Comparison of ENCODE assay signal across 8 mouse cellular contexts in the genomic region with DNA sequence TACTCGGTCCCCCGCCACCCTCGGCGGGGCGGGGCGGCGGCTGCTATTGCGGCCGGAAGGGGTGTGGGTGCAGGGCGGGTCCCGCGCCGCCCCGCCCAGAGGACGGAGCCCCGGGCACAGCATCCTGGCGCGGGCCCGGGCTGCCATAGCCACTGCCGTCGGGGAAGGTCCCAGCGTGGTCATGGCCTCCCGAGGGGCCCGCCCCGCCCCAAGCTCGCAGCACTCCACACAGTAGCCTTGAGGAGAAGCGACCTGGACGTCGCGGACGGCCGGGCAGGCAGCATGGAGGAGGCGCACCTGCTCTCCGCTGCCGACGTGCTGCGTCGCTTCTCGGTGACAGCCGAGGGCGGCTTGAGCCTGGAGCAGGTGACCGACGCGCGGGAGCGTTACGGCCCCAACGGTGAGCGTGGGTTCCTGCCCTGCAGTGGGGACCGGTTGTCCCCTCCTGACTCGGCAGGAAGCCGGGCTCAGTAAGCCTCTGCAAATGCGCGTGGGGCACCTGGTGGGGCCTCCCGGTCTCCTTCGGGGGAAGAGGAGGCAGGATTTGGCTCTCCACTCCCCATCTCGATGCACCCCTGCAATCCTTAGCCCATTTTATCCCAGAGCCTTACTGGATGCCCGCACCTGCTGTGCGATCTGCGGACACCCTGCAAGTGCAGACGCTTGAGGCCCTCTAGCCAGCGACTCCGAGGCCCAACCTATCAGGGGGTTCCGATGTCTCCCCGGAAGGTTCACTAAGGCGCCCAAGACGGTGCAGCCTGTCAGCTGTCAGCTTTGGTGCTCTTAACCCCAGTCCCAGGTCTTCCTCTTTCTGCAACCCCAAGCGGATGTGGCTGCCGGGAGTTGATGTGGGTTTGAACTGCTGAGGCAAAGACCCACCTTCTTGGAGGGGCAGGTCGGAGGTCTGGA. TPM values are rescaled to one million over a fixed set of nuclear protein-coding genes. Genes with fewer than 3 reads are reported as not detected.
A peak's percentile ranks its signal among the peaks of the same experiment; 100 is the strongest.
DNase-seq lines count a peak whose midpoint lies in the region; ATAC-seq and TF ChIP-seq lines count a peak whose summit lies in the region.

A gene (plus strand): TSS at position 98 of the 909 bp plus-strand sequence.

- H3K9me3 ChIP-seq in forebrain, embryonic 11.5 days (ENCODE audit: control insufficient read depth, low read length): no peaks in the 10 kb centered on the region
- H3K9me3 ChIP-seq in hindbrain, embryonic 11.5 days (ENCODE audit: control insufficient read depth, low read length): no peaks in the 10 kb centered on the region
- no peaks in the 10 kb centered on the region for H3K9me3 ChIP-seq in liver, embryonic 14.5 days (ENCODE audit: control insufficient read depth, low read length)

- H3K4me1 ChIP-seq in forebrain, embryonic 11.5 days (replicated peaks; ENCODE audit: control insufficient read depth, insufficient read depth, low read length): no peaks in the 10 kb centered on the region
- H3K4me1 ChIP-seq in hindbrain, embryonic 11.5 days (replicated peaks; ENCODE audit: control insufficient read depth, insufficient read depth, low read length): 0 out of 2 replicates have a peak, but pooled peaks cover 3% of the 10 kb centered on the region
- H3K4me1 ChIP-seq in liver, embryonic 14.5 days (replicated peaks; ENCODE audit: control insufficient read depth in 2 of 2, insufficient read depth in 2 of 2, low read length in 1 of 2): peaks cover 4 to 6% of the 10 kb centered on the region in 2 experiments

- peak; percentile 31 for DNase-seq in kidney, adult 18-20 months
- no peak for DNase-seq in kidney, adult 8-10 months
- no peak for DNase-seq in forebrain, embryonic 11.5 days (ENCODE audit: low spot score)
- peak; percentile 33 for DNase-seq in hindbrain, embryonic 11.5 days (ENCODE audit: low spot score)
- no peak for DNase-seq in liver, embryonic 14.5 days (ENCODE audit: low read depth in 3 of 3, low spot score in 3 of 3)
- DNase-seq in natural killer cell, adult 2 months (ENCODE audit: low spot score in 2 of 2): peak; percentile 76 to 78
- no peak for DNase-seq in embryo, embryonic 11 days
- no peak for DNase-seq in cerebellum, postnatal 10 days

- peak within 1 kb of the TSS; percentile 38; the same call in 1 of the 2 replicates for H3K4me2 ChIP-seq in forebrain, embryonic 11.5 days (ENCODE audit: low read depth, low read length, severe bottlenecking)
- peak within 1 kb of the TSS; percentile 36 for H3K4me2 ChIP-seq in hindbrain, embryonic 11.5 days (replicated peaks; ENCODE audit: low read depth, low read length)
- H3K4me2 ChIP-seq in liver, embryonic 14.5 days (ENCODE audit: low read depth): peak within 1 kb of the TSS; percentile 71

- 3% methylated on average over 64 of the region's 70 CpGs for WGBS in forebrain, embryonic 11.5 days
- WGBS in hindbrain, embryonic 11.5 days: 4% methylated on average over 70 of the region's 70 CpGs
- WGBS in liver, embryonic 14.5 days (ENCODE audit: insufficient replicate concordance): 1% methylated on average over 69 of the region's 70 CpGs

- peaks cover 32% of the 10 kb centered on the region for H3K27me3 ChIP-seq in forebrain, embryonic 11.5 days (ENCODE audit: control insufficient read depth, insufficient read depth, low read length)
- peaks cover 37% of the 10 kb centered on the region for H3K27me3 ChIP-seq in hindbrain, embryonic 11.5 days (ENCODE audit: control insufficient read depth, insufficient read depth, low read length)
- peaks cover 7% of the 10 kb centered on the region for H3K27me3 ChIP-seq in liver, embryonic 14.5 days (ENCODE audit: control insufficient read depth, insufficient read depth, low read length)

- H3K36me3 ChIP-seq in forebrain, embryonic 11.5 days (ENCODE audit: control insufficient read depth, insufficient read depth, low read length): no peaks in the 10 kb centered on the region
- no peaks in the 10 kb centered on the region for H3K36me3 ChIP-seq in hindbrain, embryonic 11.5 days (ENCODE audit: control insufficient read depth, insufficient read depth, low read length)
- no peaks in the 10 kb centered on the region for H3K36me3 ChIP-seq in liver, embryonic 14.5 days (replicated peaks; ENCODE audit: control insufficient read depth, insufficient read depth, low read depth)

- peak within 1 kb of the TSS; percentile 28 for H3K4me3 ChIP-seq in forebrain, embryonic 11.5 days (ENCODE audit: low read depth, low read length)
- peak within 1 kb of the TSS; percentile 27 for H3K4me3 ChIP-seq in hindbrain, embryonic 11.5 days (ENCODE audit: low read depth, low read length)
- peak within 1 kb of the TSS; percentile 20 to 50 for H3K4me3 ChIP-seq in liver, embryonic 14.5 days (ENCODE audit: insufficient read depth in 1 of 2, low read depth in 2 of 2, low read length in 2 of 2)

- TF ChIP-seq EP300 in liver, embryonic 14.5 days (IDR thresholded peaks at IDR 0.05; ENCODE audit: low read depth): no peak

- H3K27ac ChIP-seq in forebrain, embryonic 11.5 days (ENCODE audit: low read depth, low read length): no peak within 1 kb of the TSS
- no peak within 1 kb of the TSS for H3K27ac ChIP-seq in hindbrain, embryonic 11.5 days (ENCODE audit: low read depth, low read length)
- no peak within 1 kb of the TSS for H3K27ac ChIP-seq in liver, embryonic 14.5 days

- TF ChIP-seq CTCF in liver, embryonic 14.5 days (IDR thresholded peaks at IDR 0.05; ENCODE audit: low read depth): no peak

- no peak within 1 kb of the TSS for H3K9ac ChIP-seq in forebrain, embryonic 11.5 days (ENCODE audit: low read length)
- H3K9ac ChIP-seq in hindbrain, embryonic 11.5 days (ENCODE audit: low read depth, low read length): no peak within 1 kb of the TSS
- peak within 1 kb of the TSS; percentile 13; the same call in 1 of the 2 replicates for H3K9ac ChIP-seq in liver, embryonic 14.5 days (replicated peaks)

- no peak for ATAC-seq in forebrain, embryonic 11.5 days (replicated peaks; ENCODE audit: low FRiP score)
- ATAC-seq in hindbrain, embryonic 11.5 days (ENCODE audit: low FRiP score): no peak
- peak; percentile 71; the same call in 1 of the 2 replicates for ATAC-seq in liver, embryonic 14.5 days (ENCODE audit: insufficient read depth)

RNA-seq across cellular contexts. Expression of the gene that starts here (rescaled TPM):
- polyA plus RNA-seq in forebrain, embryonic 11.5 days (2014; fragmentation: Nextera tagmentation; extraction: Ambion mirVana): 0.73 and 1.3 TPM in 2 replicates
- polyA plus RNA-seq in hindbrain, embryonic 11.5 days (2014; fragmentation: Nextera tagmentation; extraction: Ambion mirVana): 0.68 and 1.4 TPM in 2 replicates
- polyA plus RNA-seq in liver, embryonic 14.5 days (2012; rRNA removed): 6.4 TPM in 2 replicates
- polyA plus RNA-seq in liver, embryonic 14.5 days (2014; fragmentation: Nextera tagmentation; extraction: Ambion mirVana): 6.7 and 7.7 TPM in 2 replicates

Comparison
In these comparisons a context has a peak if more than half of its experiments do, and no peak if none do; other contexts are left out.
1. DNase-seq: peak in kidney, adult 18-20 months (single experiment), hindbrain, embryonic 11.5 days (single experiment) and natural killer cell, adult 2 months (2 of 2); none in kidney, adult 8-10 months (0 of 2), forebrain, embryonic 11.5 days (single experiment), liver, embryonic 14.5 days (0 of 3), embryo, embryonic 11 days (single experiment) and cerebellum, postnatal 10 days (0 of 2).
2. Peak in every context shown above with its lines, with median percentiles within 50 percentile points of each other: H3K4me2 ChIP-seq and H3K4me3 ChIP-seq.